Mouse (Mus musculus) urinary bladder, postnatal 25 days (tissue): ENCODE data around the gene Pla2g4b.

Source experiments
- DNase-seq: peaks from one replicate; pipeline ENCODE4 v3.0.0; 2022; ENCODE audit warnings: low spot score

The Pla2g4b gene

DNA sequence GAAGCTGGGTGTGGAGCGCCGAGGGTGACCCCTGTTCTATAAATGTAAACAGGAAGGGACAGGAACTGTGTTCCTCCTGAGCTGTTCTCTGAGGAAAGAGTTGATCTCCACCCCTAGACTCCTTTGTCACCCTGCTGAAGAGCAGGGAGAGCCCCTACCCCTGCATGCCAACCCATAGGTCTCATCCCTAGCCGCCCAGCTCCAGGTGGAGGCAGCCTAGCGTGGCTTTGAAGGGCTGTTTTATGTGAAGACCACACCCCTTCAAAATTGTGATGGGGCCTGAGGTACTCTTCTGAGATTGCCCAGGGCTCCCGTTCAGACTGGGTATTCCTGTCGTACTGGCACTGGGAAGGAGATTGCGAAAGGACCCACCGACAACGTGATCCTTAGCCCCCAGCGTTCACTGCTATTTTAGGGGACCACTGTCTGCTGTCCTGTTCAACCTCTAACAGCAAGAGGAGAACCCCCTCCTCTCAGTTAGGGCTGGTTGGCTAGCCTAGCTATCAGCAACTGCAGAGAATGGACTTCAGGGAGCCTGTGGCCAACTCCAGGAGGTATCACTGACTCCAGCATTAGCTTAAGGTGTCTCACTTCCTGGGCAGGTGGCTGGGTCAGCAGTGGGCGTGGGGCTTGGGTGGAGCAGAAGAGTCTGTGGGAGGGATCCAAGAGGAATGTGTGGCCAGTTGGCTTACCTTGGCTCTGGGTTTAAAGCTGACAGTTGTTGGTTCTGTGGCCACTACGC, at the start of gene Pla2g4b:
Pla2g4b (plus strand) TSS at position 692 of the 742 bp plus-strand sequence.
- DNase-seq = no peak

DNA sequence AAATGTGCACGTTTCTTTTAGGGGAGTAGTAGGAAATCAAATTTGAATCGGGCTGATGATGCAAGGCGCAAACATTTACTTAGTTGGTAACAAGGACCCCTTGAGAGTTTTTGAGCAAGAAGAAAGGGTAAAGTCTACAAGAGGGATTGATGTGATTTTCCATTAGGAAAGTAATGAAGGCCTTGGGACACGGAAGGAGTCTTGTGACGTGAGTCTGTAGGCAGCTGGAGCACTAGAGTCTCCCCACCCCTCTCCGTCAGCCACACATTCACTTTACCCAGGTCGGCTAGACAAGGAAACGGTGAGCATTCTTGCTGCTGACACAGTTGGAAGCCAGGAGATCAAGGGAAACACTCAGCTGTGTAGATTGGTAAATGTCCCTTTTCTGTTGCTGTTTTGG, 47.3 kb upstream of the Pla2g4b start:
- no peak for DNase-seq

- DNase-seq = no peak
These were observed 46.8 kb upstream of the Pla2g4b start for GRCm38 (mm10) chr2:119986369-119986768.

DNA sequence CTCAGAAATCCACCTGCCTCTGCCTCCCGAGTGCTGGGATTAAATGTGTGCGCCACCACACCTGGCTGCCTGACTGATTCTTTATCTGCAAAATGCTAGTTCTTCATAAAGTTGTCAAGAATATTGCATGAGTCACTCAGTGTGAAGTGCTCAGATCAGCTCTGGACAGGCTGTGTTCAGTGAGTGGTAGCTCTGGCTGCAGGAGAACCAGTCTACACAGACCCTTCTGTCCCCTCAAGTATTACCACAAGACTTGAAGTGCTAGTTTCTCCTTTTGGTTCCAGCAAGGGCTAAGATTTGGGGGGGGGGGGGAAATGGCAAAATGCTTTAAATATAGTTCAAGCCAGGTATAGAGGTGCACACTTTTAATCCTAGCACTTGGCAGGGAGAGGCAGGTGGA, 45.8 kb upstream of the Pla2g4b start:
- no peak for DNase-seq

- no peak for DNase-seq
These were observed 44.3 kb upstream of the Pla2g4b start for GRCm38 (mm10) chr2:119988952-119989351.

GRCm38 (mm10) chr2:119990881-119991280, 42.3 kb upstream of the Pla2g4b start:
- no peak for DNase-seq

DNA sequence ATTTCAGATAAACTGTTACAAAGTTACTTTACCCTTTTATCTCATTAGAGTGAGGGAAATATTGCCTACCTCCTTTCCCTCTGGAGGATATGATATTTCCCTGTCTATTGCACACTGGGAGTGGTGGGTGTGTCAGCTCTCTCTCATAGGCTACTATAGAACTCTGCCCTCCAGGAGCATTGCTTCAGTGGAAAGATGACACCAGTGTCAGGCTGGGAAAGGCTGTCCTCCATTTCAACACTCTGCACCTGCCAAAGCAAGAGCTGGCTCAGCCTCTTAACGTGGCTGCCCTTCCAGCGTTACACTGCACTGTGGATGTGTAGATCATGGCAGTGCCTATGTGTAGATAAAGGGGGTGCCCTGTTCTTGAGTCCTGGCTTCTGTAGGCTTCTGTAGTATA, 40.9 kb upstream of the Pla2g4b start:
- no peak for DNase-seq

- no peak for DNase-seq
These were observed 39.7 kb upstream of the Pla2g4b start for GRCm38 (mm10) chr2:119993515-119993914.

DNA sequence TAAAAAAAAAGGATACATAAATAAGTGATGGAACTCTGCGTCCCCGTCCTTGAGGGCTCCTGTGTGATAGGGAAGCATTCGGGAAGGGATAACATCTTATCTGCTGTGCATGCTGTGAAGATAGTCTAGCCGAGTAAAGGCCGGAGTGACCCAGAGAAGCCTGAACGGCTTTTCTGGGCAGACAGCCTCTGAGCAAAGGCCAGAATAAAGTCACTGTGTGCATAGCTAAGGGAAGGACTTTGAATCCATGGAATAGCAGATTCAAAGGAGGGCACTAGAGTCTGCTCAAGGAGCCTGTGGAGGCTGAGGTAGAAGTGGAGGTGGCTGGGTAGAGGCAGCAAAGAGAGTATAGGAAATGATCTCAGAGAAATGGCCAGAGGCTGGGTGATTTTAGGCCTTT, 38.4 kb upstream of the Pla2g4b start:
- DNase-seq = no peak

DNA sequence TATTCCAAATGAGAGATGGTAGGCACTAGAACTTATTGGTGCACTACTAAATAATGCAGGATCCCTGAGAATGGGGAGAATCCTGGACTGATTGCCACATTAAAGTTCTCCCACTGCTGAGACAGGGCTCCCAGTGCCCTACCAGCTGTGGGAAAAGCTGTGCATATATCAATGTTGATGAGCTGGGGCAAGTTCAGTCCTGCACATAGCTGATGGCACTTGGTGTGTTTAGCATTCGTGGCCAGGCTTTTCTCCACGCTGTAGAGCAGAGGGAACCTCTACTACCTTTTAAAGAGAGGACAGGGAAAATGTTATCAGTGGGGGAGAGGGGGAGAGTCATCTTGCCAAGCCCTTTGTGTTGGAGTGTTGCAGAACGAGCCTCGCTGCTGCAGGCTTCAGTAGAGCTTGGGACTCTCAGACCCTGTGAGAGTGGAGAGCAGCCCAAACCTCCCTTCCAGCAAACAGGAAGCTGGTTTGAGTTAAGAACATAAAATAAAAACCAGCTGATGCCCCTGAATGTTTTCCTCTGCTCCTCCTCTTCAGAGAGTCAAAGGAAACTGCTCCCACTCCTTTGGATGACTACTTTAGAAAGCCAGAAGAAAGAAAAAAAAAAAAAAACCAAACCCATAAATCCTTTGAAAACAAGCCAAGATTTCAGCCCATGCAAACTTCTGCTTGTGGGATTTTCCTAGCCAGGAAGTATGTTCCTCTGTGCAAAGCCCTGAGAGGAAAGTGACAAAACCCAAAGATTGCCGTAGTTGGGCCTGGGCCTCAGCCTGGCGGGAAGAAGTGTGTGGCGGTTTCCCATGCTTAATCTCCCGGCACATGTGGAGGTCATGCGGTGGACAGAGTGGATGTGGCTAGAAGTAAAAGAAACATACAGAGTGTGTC, 37.6 kb upstream of the Pla2g4b start:
- DNase-seq = no peak

DNA sequence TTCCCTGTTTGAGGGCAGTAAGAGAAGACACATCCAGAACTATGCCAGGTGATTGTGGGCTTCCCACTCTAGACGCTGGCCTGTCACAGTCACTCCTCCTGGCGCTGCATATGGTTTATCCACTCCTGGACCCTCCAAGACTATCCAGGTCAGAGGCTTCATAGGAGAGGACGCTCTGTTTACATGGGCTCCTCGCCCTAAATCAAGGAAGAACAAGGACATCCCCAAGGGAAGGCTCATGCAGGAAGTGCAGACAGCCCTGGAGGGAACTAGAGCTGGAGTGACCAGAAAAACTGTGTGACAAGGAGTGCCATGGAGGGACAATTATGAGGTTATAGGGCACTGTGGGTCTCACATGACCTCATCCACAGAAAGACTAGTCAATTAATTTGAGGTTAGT, 35.9 kb upstream of the Pla2g4b start:
- no peak for DNase-seq

DNA sequence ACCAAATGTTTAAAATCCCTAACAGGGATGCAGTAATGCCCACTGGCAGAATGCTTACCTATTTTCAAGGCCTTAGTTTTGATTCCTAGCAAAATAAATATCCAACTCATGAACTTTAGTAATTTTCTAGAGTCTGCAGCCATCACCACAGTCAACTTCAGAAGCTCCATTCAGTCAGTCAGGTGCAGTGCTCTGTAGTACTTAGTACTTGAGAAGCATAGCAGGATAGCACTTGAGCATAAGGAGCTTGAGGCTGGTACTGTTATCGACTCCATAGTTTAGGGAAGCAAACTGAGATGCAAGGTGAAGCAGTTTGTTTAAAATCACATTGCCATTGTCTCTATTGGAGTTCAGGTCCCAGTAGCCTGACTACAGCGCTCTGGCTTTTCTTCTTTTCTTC, 33.5 kb upstream of the Pla2g4b start:
- no peak for DNase-seq

DNA sequence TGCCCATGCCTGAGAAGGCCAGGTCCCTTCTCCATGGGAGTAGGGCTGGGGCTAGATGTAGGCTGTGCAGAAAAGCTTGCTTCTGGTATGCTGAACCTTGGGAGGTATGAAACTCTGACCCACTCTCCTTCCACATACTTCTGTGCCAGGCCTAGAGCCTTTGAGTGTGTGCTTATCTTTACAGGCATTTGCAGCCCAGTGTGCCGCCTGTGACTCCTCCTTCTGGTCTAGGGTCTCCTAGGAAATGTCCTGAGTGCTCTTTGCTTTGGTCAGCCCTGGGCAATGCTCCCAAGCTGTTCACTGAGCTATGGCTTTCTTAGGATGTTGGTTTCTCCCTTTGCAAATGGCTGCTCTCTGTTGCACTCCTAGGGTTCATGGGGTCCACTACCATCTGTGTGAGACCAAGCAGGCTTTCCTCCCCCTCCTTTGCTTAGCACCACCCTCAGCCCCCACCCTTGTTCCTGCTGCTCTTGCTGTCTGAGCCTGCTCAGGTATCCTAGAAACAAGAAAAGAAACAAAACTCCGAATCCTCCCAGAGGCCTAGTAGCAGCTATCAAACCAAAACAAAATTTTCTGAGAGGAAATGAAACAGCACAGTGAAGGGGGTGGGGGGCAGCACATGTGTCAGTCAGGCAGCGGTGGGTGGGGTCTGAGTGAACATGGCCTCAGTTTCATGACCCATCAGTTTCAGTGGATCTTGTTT, 32.2 kb upstream of the Pla2g4b start:
- no peak for DNase-seq

- no peak for DNase-seq
These were observed 31.3 kb upstream of the Pla2g4b start for GRCm38 (mm10) chr2:120001956-120002355.

DNA sequence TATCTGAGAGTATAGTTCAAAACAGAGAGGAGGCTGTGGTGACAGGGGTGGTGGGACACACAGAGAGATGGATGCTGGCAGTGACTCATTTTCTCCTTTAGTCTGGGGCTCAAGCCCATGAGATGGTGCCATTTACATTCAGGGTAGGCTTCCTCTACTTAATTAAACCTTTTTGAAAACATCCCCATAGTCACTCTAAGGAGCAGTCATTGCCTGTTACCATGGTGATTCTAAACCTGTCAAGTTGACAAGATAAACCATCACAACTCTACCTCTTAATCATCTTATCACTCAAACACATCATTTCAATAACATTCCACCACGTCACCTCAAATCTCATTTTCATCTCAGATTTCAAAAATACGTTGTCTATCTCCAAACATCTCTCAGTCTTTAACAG, 29.2 kb upstream of the Pla2g4b start:
- DNase-seq = no peak

DNA sequence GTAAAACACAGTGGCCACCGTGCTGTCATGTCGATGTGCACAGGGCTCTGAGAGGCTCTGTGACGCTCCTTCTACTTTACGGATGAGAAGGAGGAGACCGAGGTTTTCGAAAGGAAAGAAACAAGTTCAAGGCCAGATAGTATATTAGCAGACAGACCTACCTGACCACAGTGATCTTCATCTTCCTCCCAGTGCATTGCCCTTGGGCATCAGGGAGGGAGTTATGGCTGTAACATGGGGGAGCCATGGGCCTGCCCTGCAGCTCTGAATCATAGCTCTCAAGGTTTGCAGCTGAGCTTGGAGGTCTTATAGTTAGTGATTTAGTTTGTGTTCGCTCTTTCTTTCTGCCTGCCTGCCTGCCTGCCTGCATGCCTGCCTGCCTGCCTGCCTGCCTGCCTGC, 26.5 kb upstream of the Pla2g4b start:
- no peak for DNase-seq

DNA sequence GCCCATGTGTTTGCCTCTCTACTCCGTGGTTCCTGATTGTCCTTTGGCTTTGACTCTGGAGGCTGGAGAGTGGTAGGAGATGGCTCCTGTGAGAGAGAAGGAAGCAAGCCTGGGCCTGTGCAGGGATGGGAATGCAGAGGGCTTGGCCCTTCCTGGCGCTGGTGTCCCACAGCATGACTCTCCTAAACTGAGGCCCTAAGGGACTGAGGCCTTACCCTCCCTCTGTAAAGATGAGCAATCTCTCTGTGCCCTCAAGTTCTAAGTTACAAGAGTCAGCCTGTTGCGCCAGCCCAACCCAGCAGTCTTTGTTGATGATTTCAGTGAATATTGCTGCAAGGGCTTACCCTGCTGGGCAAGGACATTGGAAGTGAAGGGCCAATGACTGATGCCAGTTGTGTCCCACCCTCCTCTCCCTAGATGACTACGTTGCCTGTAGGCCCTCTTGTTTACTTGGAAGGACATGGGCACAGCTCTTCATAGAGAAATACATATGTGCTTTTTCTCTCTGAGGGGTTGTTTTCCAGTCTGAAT, 25.5 kb upstream of the Pla2g4b start:
- DNase-seq = no peak

DNA sequence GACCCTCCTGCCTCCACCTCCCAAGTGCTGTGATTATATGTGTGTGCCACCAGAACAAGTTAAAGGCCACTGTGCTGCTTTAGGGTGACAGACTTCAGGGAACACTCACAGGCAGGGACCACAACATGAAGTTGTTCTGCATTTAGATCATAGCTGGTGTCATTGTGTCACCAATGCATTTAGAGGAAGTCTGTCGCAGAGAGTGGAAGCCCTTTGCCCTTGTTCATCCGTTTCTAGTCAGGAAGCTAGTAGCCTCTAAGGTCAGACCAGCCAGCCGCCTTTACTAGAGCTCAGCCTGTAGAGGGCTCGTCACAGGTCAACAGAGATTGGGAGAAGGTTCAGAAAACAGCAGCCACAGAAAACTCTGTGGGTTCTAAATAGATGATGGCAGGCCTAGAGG, 24.5 kb upstream of the Pla2g4b start:
- DNase-seq = no peak

GRCm38 (mm10) chr2:120011462-120012200, 21.6 kb upstream of the Pla2g4b start:
- peak; percentile 46 for DNase-seq

- no peak for DNase-seq
These were observed 20.3 kb upstream of the Pla2g4b start for GRCm38 (mm10) chr2:120012924-120013323.

DNA sequence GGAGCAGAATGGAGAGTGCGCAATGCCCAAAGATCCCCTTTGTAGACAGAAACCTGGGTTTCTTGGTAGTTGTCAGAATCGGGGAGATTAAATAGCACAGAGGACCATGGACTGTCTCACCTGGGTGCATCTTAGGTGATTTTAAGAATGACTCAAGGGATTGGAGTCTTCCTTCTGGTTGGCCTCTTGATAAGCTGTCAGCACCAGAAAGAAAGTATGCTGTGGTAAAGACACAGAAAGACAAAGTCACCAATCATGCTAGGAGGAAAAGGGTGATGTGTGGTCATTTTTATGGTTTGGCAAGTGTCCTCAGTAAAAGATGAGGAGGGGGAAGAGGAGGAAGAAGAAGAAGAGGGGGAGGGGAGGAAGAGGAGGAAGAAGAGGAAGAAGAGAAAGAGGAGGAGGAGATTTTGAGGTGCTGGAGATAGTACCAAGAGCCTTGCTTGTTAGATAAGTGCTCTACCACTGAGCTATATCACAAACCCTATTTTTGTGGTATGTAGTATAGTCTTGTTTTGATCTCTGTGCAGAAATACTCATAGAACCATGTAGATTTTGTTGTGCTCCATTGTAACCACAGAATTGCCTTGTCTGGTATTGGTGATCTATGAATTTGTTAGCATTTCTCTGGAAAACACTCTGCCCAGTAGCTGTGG, 19.3 kb upstream of the Pla2g4b start:
- DNase-seq = no peak
